Mouse (Mus musculus): ENCODE results near the gene Cd19.

Cd19 gene

DNA sequence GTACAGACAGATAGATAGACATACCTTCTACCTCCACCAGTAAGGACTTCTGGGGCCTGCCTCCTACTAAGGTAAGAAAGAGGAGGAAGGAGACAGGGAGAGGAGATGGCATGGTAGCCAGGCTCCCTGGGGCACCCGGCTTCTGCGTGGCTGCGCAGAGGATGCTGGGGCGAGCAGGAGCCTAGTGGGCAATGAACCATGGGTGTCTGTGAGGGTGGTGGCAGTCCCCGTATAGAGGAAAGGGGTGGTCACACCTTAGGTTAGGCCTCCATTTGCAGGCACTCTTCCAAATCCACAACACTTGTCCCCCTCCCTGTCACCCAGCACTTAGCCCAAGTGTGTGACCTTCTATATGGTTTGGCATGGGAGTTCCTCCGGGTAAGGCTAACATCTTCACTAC is at the start of gene Cd19:
TSS of gene Cd19 (minus strand) at position 165 of the 400 bp plus-strand sequence.
- DNase-seq = no peak

DNA sequence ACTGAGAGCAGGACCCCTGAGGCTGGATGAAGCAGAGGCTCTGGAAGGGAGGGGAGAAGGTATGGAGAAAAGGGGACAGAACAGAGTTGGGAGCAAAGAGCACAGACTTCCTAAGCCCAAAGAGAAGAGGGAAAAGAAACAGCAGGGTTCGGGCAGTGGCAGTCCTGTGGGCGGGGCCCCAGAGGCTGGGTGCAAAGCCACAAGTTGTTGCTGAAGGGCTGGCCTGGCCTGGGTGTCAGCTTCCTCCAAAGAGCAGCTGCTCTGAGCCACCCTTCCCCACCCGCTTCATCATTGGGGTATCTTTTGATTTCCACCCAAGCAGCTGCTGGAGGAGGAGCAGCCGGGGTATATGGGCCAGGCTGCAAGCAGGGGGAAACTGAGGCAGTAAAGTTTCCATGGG is 49.4 kb upstream of the Cd19 start:
- peak; percentile 95 for DNase-seq

GRCm38 (mm10) chr7:126463547-126463946 is 48.9 kb upstream of the Cd19 start:
- no peak for DNase-seq

DNA sequence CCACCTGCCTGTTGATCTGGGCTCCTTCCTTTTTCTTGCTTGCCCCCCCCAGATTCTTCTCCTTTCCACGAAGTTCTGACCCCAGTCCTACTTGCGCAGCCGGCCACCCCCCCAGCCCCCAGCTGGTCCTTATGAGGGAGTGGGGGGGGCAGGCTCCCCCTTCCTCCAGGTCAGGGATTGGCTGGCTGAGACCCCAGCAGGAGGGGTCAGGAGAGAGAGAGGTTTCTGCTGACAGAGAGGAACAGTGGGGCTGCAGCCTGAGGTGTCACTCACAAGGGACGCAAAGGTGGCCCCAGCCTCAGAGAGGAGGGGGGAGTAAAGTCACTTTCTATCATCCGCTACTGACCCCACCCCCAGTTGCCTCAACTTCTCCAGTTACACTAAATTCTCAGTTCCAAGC is 48.3 kb upstream of the Cd19 start, which contains the start of gene Atp2a1:
TSS of gene Atp2a1 (minus strand) at position 105 of the 400 bp plus-strand sequence.
- DNase-seq = no peak

DNA sequence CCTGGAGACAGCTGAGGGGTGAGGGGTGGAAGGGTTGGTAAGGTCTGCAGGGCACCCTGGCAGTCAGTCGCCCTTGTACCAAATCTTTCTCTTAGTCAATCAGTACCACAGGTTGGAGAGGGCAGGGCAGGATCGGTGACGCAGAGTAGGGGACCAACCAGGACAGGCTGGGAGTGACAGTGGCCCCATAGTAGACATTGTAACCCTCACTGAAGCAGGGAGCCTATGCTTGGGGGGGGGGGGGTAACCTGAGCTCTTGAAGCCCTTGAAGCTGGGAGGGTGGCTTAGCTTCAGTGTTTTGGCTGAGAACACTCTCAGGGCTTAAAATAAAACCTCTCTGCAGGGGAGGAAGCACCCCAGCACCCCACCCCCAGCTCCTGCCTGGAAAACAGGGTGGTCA is 46.9 kb upstream of the Cd19 start:
- DNase-seq = no peak

DNA sequence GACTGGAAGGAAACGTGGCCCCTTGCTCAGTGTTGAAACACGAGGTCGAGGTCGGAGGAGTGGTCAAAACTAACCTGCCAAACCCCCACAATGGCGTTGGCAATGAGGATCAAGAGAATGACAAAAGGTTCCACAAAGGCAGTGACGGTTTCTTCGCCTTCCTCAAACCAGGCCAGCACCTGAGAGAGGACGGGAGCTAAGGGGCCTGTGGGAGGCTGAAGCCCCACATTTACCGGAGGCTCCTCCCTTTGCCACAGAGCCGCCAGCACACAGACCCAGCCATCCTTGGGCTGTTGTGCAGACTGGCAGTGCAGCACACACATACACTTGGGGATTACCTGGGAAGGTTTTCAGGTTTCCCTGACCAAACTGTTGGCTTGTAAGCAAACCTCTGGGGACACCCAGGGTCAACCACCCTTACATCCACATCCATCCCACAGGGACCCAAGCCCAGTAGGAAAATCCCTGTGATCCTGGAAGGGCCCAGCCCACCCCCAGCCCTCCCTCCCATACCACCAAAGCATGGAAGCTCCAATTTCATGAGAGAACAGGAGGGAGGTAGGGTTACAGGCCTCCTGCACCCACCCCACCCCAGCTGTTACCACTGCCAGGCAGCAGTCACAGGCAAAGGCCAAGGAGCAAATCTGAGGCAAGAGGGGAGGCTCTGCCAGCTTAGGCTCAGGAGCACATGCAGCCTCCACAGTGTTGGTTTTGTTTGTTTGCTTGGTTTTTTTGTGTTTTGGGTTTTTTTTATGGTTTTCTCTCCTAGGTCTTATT is 46.1 kb upstream of the Cd19 start:
- no peak for DNase-seq

DNA sequence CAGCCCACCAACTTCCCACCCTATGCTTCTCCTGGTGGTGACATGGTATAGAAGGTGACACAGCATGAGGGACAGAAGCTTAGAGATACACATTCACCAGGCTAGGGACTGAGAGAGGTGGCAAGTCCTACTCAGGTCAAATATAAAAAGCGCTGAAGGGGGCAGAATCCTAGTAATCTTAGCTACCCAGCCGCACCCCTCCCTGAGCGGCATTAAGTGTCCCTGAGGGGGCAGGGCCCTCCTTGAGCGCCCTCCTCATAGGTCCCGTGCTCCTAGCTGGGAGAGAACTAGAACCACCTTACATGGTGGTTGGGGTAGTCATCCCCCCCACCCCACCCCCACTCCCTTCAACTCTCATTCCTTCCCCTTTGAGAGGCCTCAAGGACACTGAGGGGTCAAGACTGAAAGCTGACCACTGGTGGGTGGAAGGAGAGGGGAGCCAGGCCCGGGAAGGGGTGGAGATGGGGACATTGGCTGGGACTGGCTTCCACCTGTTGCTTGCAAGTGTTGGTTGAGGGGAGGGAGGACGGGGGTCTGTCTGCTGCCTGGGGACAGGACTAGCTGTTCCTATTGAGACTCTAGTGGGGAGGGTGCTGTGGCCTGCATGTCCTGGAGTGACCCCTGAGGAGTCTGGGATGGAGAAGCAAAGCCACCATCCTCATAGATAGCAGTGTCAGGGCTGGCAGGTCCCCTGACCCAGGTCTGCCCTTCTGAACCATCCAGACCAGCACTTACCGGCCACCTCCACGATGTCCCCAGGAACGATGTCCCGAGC is 44.3 kb upstream of the Cd19 start:
- no peak for DNase-seq

- DNase-seq = no peak
Observed at GRCm38 (mm10) chr7:126458225-126458624, 43.5 kb upstream of the Cd19 start.

GRCm38 (mm10) chr7:126456382-126457266 is 41.9 kb upstream of the Cd19 start:
- peak; percentile 89 for DNase-seq

DNA sequence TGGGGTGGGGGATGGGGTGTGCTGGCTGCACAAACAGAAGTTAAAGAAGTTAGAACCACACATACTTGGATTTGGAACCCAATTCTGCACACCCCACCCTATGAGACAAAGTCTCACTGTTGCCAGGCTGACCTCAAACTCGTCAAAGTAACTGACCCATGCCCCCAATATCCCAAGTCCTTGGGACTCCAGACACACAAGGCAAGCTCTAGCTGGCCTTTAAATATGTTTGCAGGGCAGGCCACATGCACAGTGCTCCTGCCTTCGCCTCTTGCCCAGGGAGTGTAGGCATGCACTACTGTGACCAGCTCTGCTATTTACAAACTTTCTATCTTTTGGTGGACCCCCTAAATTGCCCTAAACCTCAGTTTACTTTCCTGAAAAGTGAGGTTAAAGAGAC is 40.6 kb upstream of the Cd19 start:
- DNase-seq = no peak

DNA sequence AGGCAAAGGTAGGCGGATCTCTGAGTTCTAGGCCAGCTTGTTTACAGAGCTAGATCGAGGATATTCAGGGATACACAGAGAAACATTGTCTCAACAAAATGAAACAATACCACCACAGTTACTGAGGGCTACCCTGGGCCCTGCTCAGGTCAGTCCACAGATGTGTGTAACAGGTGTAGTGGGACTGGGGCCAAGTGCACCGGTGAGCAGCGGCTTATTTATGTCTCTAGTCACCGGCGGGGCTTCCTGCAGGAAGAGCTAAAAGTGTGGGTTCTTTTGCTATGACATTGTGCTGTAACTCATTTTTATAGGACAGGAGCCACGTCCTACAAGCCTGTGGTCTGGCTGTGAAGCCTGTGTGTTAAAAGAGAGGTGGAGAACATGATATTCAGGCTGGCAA is 39.2 kb upstream of the Cd19 start:
- DNase-seq = no peak

DNA sequence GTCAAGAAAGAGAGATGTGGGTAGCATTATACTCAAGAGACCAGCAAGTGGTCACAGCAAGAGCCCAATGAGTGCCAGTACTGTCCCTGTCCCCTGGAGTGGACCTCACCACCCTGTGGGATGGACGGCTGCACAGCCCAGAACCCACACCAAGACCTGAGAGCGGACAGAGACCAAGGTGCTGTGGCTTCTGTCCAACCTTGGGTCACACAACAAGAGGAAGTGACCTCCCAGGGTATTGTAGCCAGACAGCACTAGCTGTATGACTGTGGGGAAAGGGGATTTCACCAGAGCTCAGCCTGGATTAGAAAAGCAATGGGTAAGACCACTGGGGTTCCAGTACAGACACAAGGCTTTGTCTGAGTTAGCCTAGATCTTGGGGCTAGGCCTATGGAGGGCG is 37.6 kb upstream of the Cd19 start:
- DNase-seq = no peak

DNA sequence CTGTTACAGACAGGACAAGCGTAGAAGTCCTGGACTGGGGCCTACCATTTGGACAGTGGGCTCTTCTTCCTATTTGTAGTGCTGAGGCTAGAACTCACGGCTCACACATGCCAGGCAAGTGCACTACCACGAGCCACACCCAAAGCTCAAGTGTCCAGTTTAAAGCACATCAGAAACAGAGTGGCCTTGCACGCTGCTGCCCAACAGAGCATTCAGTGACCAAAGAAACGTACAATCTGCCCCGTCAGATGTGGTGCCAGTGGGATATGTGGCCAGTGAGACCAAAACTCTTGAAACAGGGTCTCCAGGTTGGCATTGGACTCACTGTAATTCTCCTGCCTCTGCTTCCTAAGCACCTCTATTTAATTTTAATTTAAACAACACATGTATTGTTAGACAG is 36.0 kb upstream of the Cd19 start:
- DNase-seq = no peak

GRCm38 (mm10) chr7:126449991-126450390 is 35.3 kb upstream of the Cd19 start:
- no peak for DNase-seq

- peak; percentile 90 for DNase-seq
Observed at GRCm38 (mm10) chr7:126448481-126448880, 33.8 kb upstream of the Cd19 start.

DNA sequence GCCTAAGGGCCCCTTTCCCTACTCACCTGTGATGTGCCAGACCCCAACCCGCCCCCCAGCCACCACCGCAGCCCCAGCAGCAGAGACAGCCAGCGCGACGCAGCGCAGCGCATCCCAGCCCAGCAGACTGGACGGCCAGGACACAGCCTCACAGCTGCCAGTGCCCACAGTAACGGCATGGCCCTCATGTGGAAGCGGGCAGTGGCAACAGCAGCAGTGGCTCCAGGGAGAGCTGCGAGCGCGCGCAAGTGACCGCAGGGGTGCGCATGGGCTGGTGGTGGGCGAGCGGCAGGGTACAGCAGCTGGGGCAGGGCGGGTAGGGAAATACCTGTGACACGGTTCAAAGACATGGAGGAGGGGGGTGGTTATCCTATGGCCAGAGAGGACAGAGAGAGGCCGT is 31.5 kb upstream of the Cd19 start:
- no peak for DNase-seq

- DNase-seq = peak; percentile 82
Observed at GRCm38 (mm10) chr7:126445104-126445815, 30.6 kb upstream of the Cd19 start.

DNA sequence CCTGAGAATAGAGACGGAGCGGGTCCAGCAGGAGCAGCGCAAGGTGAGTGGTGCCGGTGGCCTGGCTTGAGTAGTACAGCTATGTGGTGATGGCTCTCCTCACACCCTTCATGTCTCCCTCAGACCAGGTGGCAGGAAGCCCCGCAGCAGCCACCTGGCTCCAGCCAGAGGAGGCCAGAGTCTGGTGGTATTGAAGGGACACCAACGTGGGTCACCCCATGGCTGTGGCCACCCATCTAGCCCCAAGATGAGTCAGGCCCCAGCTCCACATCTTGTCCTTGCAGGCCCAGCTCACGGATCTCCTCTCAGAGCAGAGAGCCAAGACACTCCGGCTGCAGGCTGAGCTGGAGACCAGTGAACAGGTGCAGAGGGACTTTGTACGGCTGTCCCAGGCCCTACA is 29.8 kb upstream of the Cd19 start:
- DNase-seq = peak; percentile 81

DNA sequence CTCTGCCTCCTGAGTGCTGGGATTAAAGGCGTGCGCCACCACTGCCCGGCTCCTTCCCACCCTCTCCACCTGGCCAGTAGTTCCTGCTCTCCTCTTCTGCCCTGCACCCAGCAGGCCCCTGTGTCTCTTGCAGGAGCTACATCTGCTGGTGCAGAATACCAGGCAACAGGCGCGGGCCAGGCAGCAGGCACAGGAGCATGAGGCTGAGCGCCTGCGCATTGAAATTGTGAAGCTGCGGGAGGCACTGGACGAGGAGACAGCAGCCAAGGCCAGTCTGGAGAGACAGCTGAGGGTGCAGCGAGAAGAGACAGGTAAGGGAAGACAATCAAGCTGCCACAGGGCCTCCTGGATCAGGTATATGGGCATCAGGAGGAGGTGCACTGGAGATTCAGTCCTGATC is 29.3 kb upstream of the Cd19 start:
- peak; percentile 85 for DNase-seq

- DNase-seq = peak; percentile 84
Observed at GRCm38 (mm10) chr7:126440134-126440533, 25.4 kb upstream of the Cd19 start.

- peak; percentile 92 for DNase-seq
Observed at GRCm38 (mm10) chr7:126436851-126437250, 22.2 kb upstream of the Cd19 start.

- DNase-seq = no peak
Observed at GRCm38 (mm10) chr7:126435801-126436200, 21.1 kb upstream of the Cd19 start.

- DNase-seq = no peak
Observed at GRCm38 (mm10) chr7:126434726-126435125, 20.0 kb upstream of the Cd19 start.
